Mouse (Mus musculus) CH12.LX (cell line): ENCODE results near the gene Mbtps1.

ENCODE experiments used
- CHD2 ChIP-seq: IDR thresholded peaks from 2 replicates; pipeline ENCODE4 v1.6.1; 2011; ENCODE audit warnings: low read length, improper control_type of control experiment
- CTCF ChIP-seq, 2 experiments: IDR thresholded peaks in 1 of 2; conservative IDR thresholded peaks in 1 of 2; 2 replicates each; pipeline ENCODE4 v1.5.1; 2011 to 2012; ENCODE audit warnings: low read depth in 2 of 2, low read length in 2 of 2, improper control_type of control experiment in 1 of 2, inconsistent platforms in 1 of 2, mild to moderate bottlenecking in 1 of 2, moderate library complexity in 1 of 2
- EP300 ChIP-seq: IDR thresholded peaks from 2 replicates; pipeline ENCODE4 v1.6.1; 2011; ENCODE audit warnings: low read length, improper control_type of control experiment
- GABPA ChIP-seq: IDR thresholded peaks from 2 replicates; pipeline ENCODE4 v1.6.1; 2012; ENCODE audit warnings: low read depth, low read length, improper control_type of control experiment, inconsistent platforms; ENCODE audit not compliant: insufficient replicate concordance
- HCFC1 ChIP-seq: IDR thresholded peaks from 2 replicates; pipeline ENCODE4 v1.6.1; 2012; ENCODE audit warnings: low read depth, mild to moderate bottlenecking, inconsistent platforms, low read length, improper control_type of control experiment
- JUND ChIP-seq: conservative IDR thresholded peaks from 2 replicates; pipeline ENCODE4 v1.6.1; 2011; ENCODE audit warnings: low read depth, low read length, improper control_type of control experiment
- KAT2A ChIP-seq: IDR thresholded peaks from 2 replicates; pipeline ENCODE4 v1.6.1; 2012; ENCODE audit warnings: low read length, improper control_type of control experiment, inconsistent platforms; ENCODE audit not compliant: insufficient replicate concordance
- MAX ChIP-seq: IDR thresholded peaks from 2 replicates; pipeline ENCODE4 v1.6.1; 2011; ENCODE audit warnings: low read length, improper control_type of control experiment
- MEF2A ChIP-seq: IDR thresholded peaks from 2 replicates; pipeline ENCODE4 v1.6.1; 2014; ENCODE audit warnings: low read depth, mild to moderate bottlenecking, inconsistent platforms, low read length, improper control_type of control experiment, borderline replicate concordance
- POLR2A ChIP-seq: IDR thresholded peaks from 2 replicates; pipeline ENCODE4 v1.6.1; 2011; ENCODE audit warnings: low read depth, mild to moderate bottlenecking, improper control_type of control experiment, low read length
- RCOR1 ChIP-seq: conservative IDR thresholded peaks from 2 replicates; pipeline ENCODE4 v1.6.1; 2012; ENCODE audit warnings: low read depth, mild to moderate bottlenecking, inconsistent platforms, low read length, improper control_type of control experiment
- TCF12 ChIP-seq: IDR thresholded peaks from 2 replicates; pipeline ENCODE4 v1.6.1; 2014; ENCODE audit warnings: low read depth, mild to moderate bottlenecking, inconsistent platforms, low read length, improper control_type of control experiment
- ZMIZ1 ChIP-seq: IDR thresholded peaks from 2 replicates; pipeline ENCODE4 v1.6.1; 2012; ENCODE audit warnings: low read depth, mild to moderate bottlenecking, inconsistent platforms, low read length, improper control_type of control experiment

- no peak for TF ChIP-seq GABPA
- no peak for TF ChIP-seq TCF12
- TF ChIP-seq ZMIZ1 = no peak
- no peak for TF ChIP-seq CHD2
- TF ChIP-seq EP300 = no peak
- TF ChIP-seq CTCF (conservative IDR thresholded peaks at IDR 0.05 in 1 of 2, IDR thresholded peaks at IDR 0.05 in 1 of 2; ENCODE audit: low read depth in 2 of 2, low read length in 2 of 2) = no peak
- TF ChIP-seq POLR2A = no peak
- TF ChIP-seq MAX = no peak
- no peak for TF ChIP-seq MEF2A
- no peak for TF ChIP-seq JUND
- no peak for TF ChIP-seq RCOR1
- TF ChIP-seq HCFC1 = no peak
- TF ChIP-seq KAT2A = no peak
Measured at GRCm38 (mm10) chr8:119466105-119466504, 92.4 kb downstream of the Mbtps1 start.
